Mouse (Mus musculus) spleen, postnatal 14 days (tissue): Measurements from ENCODE around the gene Tomm20.
"Not testable (repeated sequence)": the region's sequence is repeated elsewhere in the genome, so short reads cannot be mapped to it uniquely, and the experiment has no call there.

Experiments
- DNase-seq, 2 experiments: peaks; one replicate each; pipeline ENCODE4 v3.0.0; 2021 to 2022; ENCODE audit warnings: low spot score in 2 of 2

Gene Tomm20

DNA sequence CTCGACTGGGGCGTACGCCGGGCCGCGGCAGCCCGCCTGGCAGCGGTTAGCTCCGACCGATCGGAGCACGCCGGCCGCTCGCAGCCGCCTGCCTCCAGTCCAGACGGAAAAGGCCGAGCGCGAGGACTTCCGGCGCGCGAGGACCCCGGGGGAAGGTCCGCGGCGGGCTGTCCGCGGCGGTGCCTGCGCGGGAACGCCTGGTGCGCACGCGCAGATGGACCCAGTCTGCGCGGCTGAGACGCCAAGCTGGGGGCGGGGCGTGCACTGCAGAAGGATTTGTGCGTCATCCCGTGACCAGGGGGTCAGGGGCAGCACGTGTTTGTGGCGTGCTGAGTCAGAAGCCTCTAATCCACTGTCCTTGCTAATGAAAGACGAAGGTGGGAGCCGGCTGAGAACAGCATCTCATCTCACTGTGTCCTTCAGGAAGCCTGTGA, at the start of gene Tomm20:
Tomm20 (minus strand) TSS at position 115 of the 434 bp plus-strand sequence.
- peak; percentile 90 to 91 for DNase-seq

DNA sequence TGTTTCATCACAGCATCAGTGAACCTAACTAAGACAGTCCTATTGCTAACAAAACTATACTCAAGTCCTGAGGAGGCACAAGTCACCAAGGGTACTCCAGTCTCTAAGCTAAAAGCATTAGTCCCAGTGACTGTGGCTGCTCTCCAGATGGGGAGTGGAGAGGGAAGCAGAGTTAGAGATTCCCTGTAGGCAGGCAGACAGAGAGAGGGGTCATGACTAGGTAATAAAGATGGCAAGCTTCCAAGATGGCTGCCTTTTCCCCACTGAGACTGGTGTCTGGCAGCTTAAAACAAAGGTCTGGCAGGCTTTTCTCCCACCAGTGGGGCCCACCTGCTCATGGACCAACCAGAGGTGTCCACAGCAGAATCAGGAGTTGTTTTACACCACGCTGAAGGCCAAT, 48.9 kb upstream of the Tomm20 start:
- no peak for DNase-seq

DNA sequence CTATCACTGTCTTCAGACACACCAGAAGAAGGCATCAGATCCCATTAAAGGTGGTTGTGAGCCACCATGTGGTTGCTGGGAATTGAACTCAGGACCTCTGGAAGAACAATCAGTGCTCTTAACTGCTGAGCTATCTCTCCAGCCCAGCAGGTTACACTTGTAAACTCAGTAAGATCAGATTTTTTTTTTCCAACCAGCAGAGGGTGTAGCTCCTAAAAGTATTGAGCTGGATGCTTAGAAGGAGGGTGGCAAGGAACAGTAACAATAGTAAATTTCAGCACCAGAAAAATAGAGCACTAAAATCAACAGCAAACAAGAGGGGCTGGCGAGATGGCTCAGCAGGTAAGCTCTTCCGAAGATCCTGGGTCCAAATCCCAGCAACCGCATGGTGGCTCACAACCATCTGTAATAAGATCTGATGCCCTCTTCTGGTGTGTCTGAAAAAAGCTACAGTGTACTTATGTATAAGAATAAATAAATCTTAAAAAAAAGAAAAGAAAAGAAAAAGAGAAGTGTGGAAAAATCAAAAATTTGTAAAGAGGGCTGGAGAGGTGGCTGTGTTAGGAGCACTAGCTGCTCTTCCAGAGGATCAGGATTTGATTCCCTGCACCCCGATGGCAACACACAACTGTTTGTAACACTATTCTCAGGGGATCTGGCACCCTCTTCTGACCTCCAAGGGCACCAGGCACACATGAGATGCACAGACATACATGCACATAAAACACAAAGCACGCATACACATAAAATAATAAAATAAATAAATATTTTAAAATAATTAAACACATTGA, 43.9 kb upstream of the Tomm20 start:
- no peak for DNase-seq

DNA sequence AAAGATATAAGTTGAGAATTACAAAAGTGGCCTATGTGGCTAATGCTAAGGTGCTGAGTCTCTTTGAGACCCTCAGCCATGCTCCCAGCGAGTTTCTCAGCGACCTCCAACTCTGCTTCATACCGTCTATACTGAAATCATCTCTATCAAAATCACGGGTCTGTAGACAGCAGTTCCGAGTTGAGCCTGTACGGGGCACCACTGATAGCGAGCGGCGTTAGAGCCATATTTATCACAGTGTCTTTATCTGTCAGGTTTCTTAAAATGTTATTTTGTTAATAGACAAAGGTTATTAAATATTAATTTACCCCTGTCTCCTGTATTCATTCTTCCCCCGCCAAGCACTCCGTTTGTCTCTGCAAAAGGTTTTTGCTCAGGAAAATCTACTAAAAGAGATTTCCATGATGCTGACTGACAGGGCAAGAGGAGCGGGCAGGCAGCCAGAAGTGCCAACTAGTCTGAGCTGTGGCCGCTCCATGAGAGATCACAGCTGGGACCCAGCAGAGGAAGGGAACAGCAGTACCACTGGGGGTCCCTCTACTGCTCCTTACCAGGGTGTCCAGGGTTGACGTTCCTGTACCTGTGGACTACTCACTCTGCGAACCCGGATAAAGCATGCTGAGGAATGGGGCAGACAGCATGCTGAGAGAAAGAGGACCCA, 42.8 kb upstream of the Tomm20 start:
- no peak for DNase-seq

DNA sequence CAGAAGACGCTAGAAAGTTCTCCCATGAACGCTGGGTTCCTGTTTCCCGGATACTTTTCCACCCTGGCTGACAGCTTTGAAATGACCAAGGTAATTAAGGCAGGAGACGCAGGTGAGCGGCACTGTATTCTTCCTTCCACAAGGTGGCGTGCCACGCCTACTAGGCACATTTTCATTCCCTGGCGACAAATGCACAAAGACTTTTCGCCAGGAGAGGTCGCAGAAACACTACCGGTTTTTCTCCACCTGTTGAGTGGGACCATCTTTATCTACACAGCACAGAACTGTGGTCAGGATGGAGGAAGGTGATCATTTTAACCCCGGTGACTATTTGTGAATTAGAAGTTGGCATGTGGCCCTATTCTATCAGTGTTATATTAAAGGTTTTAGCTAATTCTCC, 40.9 kb upstream of the Tomm20 start:
- peak; percentile 12 to 49 for DNase-seq

DNA sequence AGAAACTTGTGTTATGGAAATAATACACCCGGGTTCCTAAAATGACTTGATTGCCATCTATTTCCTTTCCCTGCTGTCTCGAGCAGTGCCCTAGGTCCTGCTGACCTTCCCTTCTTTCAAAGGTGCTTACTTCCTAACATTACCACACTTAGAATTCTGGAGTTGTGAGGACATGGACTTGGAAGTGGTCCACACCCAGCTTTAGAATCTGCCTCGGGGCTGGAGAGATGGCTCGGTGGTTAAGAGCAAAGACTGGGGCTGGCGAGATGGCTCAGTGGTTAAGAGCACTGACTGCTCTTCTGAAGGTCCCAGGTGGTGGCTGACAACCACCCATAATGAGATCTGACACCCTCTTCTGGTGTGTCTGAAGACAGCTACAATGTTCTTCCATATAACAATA, 34.4 kb upstream of the Tomm20 start:
- no peak for DNase-seq

DNA sequence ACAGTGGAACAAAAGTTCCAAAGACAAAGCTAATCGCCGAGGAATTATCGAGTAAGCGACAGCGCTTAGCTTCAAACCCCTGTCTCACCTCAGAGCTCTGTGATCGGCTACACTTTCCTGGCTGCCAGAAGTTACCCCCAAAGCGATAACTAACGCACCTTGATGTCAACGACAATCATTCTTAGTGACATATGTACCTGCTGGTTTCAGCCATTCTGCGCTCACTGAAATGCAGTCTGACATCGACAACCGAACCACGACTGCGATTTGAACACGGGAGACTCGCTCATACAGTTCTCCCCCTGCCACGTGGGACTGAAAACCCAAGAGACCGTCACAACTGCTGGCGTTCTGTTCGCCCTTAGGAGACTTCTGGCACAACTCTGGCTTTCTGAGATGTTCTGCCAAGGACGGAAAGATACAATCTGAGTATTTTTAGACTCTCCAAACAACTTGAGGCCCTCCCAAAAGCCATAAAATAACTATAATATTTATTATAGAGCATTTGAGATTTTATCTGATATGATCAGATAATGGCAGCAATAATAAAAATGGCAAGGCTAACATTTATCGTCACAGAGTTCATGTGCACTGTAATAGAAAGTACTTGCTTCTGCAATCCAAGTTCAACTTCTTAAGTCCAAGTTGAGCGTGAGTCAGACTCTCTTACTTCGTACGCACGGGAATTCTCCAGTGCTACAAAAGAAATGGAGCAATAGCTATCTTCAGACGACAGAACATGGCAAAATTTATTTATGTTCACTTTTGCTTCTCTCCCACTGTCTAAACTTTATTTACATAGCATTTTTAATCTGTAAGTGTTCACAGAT, 33.7 kb upstream of the Tomm20 start:
- DNase-seq, result no peak

DNA sequence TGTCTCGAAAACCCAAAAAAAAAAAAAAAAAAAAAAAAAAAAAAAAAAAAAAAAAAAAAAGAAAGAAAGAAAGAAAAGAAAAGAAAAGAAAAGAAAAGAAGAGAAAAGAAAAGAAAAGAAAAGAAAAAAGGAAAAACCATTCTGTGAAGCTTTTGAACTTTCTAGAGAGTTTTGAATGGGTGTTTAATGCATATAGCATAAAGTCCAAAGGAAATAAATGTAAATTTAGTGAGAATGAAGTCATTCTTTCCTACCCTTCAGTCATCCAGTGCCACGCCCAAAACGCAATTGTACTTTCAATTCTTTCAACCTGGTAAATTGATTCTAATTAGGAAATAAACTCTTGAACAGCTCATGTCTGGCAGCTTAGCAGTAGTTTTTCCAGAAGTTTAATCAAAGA, 32.9 kb upstream of the Tomm20 start:
- not testable (repeated sequence) for DNase-seq

DNA sequence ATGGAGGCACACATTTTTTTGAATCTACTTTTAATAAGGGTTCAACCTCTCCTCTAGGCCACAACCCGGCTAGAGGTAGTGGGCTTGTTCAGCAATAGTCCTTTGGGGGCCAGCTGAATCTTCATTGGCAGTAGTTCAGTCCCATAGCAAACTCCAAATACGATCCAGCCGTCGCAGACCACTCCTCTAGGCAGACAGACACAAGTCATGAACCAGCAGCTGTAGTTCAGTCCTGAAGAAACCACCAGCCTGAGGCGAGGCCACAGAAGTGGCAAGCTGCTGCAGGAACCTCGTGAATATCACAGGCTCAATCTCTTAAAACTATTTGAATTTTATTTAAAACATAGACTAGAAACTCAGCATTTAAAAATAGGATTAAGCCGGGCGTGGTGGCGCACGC, 32.4 kb upstream of the Tomm20 start:
- DNase-seq, result no peak

DNA sequence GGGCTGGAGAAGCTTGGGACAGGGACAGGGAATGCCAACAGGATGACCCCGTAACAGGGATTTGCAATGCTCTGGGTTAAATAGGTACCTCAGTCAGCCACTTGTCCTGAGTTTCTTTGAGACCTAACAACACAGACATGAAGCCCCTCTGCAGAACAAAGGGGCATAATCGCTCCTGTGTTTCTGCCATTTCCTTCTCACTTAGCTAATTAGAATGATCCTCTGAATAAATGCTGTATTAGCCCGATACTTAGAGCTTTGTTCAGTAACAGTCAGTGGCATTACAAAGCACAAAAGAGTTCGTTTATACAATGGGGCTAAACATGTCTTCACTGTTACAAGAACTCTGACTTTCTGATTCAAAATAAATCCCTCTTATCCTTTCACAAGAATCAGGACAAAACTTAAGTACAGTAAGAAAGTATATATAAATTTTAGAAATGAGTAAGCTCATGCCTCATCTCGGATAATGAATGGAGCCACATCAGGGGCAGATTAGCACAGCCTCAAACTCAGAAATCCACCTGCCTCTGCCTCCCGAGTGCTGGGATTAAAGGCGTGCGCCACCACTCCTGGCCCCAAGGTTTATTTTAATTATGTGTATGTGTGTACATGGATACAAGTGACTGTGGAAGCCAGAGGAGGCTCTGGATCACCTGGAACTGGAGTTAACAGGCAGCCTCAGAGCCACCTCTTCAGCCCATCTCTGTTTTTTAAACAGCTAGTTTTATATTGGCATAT, 31.1 kb upstream of the Tomm20 start:
- DNase-seq, result no peak

DNA sequence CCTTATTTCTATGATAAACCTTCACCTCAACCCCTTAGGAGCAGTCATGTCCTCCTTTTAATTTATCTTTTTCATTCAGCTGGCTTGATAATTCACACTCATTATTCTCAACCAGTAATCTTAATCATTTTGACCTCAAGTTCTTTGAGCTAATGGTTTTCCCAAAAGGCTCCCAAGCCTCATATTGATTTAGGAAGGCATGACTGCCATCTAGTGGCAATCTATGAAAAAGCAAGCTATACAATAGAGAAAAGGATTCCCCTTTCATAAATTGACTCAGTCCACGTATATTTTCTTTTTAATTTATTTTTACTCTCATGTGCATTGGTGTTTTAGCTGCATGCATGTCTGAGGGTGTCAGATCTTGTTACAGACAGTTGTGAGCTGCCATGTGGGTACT, 30.1 kb upstream of the Tomm20 start:
- no peak for DNase-seq

DNA sequence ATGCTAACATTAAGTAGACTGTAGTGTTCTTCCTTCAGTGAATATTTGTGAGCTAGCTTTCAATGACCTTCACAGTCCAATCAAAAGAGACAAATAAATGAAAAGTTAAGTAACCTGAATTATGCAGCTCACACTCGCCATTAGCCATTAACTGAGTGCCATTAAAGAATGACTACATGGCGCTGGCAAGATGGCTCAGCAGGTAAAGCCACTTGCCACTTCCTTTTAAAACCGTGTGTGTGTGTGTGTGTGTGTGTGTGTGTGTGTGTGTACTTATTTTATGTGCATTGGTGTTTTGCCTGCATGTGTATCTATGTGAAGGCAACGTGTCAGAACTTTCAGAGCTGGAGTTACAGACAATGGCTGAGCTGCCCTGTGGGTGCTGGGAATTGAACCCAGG, 28.9 kb upstream of the Tomm20 start:
- DNase-seq, result no peak

DNA sequence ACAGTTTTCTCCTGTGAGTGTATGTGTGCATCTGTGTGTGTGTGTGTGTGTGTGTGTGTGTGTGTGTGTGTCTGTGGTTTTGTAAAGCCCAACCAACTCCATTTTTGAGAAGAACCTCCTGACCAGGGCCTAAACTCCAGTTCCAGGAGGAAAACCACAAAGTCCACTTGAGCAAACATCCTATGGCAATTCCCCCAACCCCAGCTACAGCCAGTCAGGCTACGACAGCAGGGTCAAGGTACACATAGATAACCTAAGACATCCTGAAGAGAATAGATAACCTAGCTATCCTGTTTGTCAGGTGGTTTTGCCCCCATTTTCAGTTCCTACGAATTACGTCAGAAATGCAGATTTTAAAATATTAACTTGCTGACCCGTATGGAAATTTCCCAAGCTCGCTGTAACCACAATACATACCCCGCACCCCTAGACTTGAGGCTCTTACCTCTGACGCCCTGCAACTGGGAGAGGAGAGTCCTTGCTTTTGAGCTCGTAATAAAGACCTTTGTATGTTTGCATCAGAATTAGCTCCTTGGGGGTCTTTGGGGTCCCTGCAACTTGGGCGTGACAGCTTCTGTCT, 28.1 kb upstream of the Tomm20 start:
- no peak for DNase-seq

DNA sequence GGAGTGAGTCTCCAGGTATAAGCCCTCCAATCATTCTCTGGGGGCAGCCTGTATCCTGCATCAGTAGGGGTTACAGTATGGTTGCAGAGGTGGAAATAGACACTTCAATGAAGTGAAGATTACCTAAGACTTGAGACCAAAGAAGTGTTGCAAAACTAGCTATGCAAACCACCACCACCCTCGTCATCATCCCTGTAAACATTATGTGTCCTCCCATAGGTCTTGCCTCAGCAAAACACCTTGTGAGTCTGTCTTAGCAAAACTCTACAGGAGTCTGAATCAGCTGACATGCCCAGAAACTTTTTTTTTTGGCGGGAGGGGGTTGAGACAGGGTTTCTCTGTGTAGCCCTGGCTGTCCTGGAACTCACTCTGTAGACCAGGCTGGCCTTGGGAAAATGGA, 27.0 kb upstream of the Tomm20 start:
- DNase-seq, result no peak

DNA sequence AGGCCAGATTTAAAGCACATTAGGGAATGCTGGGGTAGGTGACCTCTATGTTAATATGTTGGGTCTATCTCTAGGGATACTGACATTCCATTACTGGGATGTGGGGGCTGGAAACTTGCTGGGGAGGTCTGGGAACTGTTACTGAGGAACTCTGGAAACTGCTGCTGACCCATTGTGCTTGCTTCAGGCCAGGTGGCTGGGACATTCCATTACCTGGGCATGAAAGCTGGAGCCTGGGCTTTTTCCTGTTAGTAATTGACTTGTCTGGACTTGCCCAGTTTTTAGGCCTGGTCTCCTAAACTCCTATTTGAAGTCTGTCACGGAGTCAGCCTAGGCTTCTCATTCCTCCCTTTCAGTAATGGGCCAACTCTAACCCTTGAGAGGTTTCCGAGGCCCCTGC, 26.5 kb upstream of the Tomm20 start:
- no peak for DNase-seq

DNA sequence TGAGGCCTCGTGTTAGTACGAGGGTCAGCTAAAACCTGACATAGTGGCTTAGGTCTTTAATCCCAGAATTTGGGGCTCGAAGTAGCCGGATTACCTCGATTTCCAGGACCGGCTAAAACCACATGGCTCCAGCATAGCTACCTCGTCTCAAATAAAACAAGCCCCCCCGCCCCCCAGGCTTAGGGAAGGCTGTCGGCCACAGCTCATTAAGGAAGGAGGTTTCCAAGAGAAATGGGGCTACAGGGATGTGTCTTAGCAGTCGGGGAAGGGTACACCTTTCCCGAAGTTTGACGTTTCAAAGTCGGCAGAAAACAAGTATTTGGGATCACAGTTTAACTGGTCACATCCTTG, 25.6 kb upstream of the Tomm20 start:
- no peak for DNase-seq

DNA sequence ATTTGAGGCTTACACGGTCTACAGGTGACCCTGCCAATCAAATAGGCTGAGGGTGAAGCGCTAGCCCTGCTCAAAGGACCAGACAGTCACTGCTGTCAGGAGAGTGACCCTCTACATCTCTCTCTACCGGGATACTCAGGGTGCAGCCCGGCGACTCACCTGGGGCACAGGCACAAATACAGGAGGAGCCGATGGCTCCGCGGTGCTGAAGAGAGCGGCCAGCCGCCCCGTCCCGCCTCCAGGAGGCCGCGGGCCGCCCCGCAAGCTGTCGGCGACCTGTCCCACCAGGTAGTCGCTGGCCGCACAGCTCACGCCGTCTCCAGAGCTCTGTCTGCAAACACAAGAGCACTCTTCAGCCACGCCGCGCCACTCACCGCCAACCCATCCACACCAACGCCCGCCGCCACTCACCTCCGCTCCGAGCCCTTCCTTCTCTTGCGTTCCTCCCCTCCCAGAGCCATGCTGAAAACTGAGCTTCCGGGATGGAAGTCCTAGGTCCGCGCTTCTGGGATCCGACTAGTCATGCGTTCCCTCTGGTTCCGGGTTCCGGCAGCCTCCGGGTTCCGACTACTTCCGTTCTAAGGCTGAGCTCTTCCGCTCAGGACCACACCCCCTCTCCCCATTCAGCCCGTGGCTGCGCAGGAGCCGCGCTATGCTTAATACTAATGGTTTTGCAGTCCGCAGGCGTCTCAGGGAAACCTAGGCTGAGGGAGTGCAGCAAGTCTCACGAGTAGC, 25.1 kb upstream of the Tomm20 start, which contains the start of gene Rbm34:
Rbm34 (minus strand) TSS at position 493 of the 735 bp plus-strand sequence.
- DNase-seq, result peak; percentile 84 to 88

DNA sequence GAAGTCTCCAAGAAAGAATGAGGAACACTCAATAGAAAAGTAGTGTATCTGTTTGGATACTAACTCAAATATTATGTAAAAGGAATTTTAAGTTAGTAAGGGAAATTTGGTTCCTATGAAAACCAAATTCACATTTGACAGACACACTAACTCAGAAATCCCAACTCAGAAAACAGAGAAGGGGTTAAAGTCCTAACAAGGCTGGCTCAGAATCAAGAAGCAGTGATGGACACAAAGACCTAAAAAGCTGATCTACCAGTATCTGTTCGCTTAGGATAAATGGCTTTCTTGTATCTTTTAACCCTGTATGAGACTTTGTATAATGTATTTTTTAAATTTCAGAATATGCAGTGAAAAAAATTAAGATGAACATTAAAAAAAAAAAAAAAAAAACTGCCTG, 23.9 kb upstream of the Tomm20 start:
- DNase-seq, result no peak

DNA sequence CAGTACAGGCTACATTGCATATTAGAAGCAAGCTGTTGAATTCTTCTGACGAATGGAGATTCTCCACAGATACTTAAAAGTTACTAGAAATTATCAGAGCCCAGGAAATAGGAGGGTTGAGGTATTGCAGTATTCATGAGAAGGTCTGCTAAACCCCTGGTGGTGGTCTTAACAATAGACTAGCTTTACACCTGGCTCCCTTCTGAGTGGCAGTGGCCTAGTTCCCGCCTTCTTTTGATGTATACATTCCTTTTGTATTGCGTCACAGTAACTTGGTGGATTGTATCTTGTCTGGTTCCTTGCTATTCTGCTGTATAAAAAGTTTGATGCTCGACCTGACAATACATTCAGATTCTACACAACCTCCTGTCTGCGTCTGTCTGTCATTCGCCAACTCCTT, 22.5 kb upstream of the Tomm20 start:
- no peak for DNase-seq

DNA sequence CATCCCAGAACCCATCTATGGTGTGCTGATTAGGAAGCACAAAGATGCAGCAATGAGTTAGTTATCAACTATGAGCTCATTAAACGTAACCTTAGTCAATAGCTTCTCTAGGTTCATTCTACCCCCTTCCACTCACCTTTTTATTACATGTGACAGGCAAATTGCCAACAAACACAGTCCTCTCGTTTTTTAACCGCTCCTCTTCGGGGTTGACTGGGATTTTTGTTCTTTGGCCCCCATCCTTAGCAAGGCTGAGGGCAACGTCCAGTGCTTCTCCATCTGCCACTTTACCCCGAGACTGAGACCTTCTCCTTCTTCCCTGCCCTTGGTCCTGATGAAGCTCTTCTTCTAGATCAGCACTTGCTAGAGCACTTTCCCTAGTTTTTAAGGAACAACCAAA, 19.6 kb upstream of the Tomm20 start:
- DNase-seq, result no peak

DNA sequence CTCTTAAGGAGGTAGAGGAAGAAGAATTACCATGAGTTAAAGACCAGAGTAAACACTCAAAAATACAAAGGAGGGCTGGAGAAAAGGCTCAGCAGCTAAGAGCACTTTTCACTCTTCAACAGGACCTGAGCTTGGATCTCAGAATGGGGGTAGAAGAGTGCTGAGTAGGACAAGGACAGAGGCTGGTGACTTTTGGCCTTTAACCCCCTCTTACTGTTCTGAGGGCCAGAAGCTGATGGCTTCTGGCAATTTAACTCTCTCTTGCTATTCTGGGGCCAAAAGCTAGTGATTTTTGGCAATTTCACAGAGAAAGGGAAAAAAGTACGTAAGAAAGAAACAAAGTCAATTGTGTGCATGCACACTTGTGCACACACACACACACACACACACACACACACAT, 17.2 kb upstream of the Tomm20 start:
- DNase-seq, result no peak
